Mouse (Mus musculus) adrenal gland, postnatal 14 days (tissue): Measurements from ENCODE around the gene Myo5c. TPM values are rescaled to one million over a fixed set of nuclear protein-coding genes. Genes with fewer than 3 reads are reported as not detected.
A peak's percentile ranks its signal among the peaks of the same experiment; 100 is the strongest.
"Not testable (repeated sequence)": the region's sequence is repeated elsewhere in the genome, so short reads cannot be mapped to it uniquely, and the experiment has no call there.

Source experiments
- DNase-seq: peaks from one replicate; pipeline ENCODE4 v3.0.0; 2021; ENCODE audit warnings: mixed read lengths
- total RNA-seq: library from RNA; stranded (reverse); gene quantifications from 2 replicates; pipeline ENCODE4 v1.2.3, GENCODE M21; 2021

Myo5c gene
- total RNA-seq, 1 experiment from 2014 or later = 7.3 TPM

- DNase-seq = no peak
These were observed 12.7 kb downstream of the Myo5c start for GRCm38 (mm10) chr9:75244527-75244926.

- DNase-seq = no peak
These were observed 14.5 kb downstream of the Myo5c start for GRCm38 (mm10) chr9:75246080-75246930.

- no peak for DNase-seq
These were observed 16.1 kb downstream of the Myo5c start for GRCm38 (mm10) chr9:75247870-75248269.

- DNase-seq = no peak
These were observed 16.5 kb downstream of the Myo5c start for GRCm38 (mm10) chr9:75248359-75248758.

GRCm38 (mm10) chr9:75248874-75249273, 17.1 kb downstream of the Myo5c start:
- DNase-seq = no peak

- not testable (repeated sequence) for DNase-seq
These were observed 21.3 kb downstream of the Myo5c start for GRCm38 (mm10) chr9:75253158-75253557.

- DNase-seq = no peak
These were observed 21.9 kb downstream of the Myo5c start for GRCm38 (mm10) chr9:75253766-75254165.

- peak; percentile 34 for DNase-seq
These were observed 22.6 kb downstream of the Myo5c start for GRCm38 (mm10) chr9:75254196-75254955.

- no peak for DNase-seq
These were observed 24.2 kb downstream of the Myo5c start for GRCm38 (mm10) chr9:75255820-75256545.

- no peak for DNase-seq
These were observed 27.0 kb downstream of the Myo5c start for GRCm38 (mm10) chr9:75258792-75259191.

GRCm38 (mm10) chr9:75259656-75260055, 27.8 kb downstream of the Myo5c start:
- DNase-seq = no peak

GRCm38 (mm10) chr9:75261332-75261872, 29.6 kb downstream of the Myo5c start:
- no peak for DNase-seq

GRCm38 (mm10) chr9:75262235-75262826, 30.5 kb downstream of the Myo5c start:
- no peak for DNase-seq

- DNase-seq = no peak
These were observed 32.3 kb downstream of the Myo5c start for GRCm38 (mm10) chr9:75264008-75264718.

GRCm38 (mm10) chr9:75267147-75267546, 35.3 kb downstream of the Myo5c start:
- no peak for DNase-seq

GRCm38 (mm10) chr9:75270382-75270781, 38.6 kb downstream of the Myo5c start:
- no peak for DNase-seq

GRCm38 (mm10) chr9:75271539-75271938, 39.7 kb downstream of the Myo5c start:
- DNase-seq = no peak

- DNase-seq = no peak
These were observed 41.8 kb downstream of the Myo5c start for GRCm38 (mm10) chr9:75273646-75274045.

GRCm38 (mm10) chr9:75274486-75274885, 42.7 kb downstream of the Myo5c start:
- no peak for DNase-seq

- DNase-seq = no peak
These were observed 43.2 kb downstream of the Myo5c start for GRCm38 (mm10) chr9:75275051-75275450.

GRCm38 (mm10) chr9:75280814-75281213, 49.0 kb downstream of the Myo5c start:
- peak; percentile 83 for DNase-seq
